Mouse (Mus musculus) heart, embryonic 11.5 days (tissue): ENCODE results near the gene Gm45713. TPM values are rescaled to one million over a fixed set of nuclear protein-coding genes. Genes with fewer than 3 reads are reported as not detected.

Experiments
- ATAC-seq: fragments of 200-750 bp; cut with Nextera tagmentation; replicated peaks from 2 replicates; pipeline ENCODE4 v1.8.0; 2017; ENCODE audit warnings: moderate library complexity; ENCODE audit not compliant: insufficient number of reproducible peaks, low FRiP score, low TSS enrichment
- H3K27ac ChIP-seq: fragments of 300-500 bp; sonication (generic); 2 replicates; pipeline ENCODE4 v1.5.1; 2014; ENCODE audit warnings: mild to moderate bottlenecking, low read depth, low read length
- H3K27me3 ChIP-seq: fragments of 300-500 bp; sonication (generic); 2 replicates; pipeline ENCODE4 v1.6.1; 2014; ENCODE audit warnings: mild to moderate bottlenecking, low read length, mixed read lengths; ENCODE audit not compliant: control insufficient read depth, insufficient read depth
- H3K36me3 ChIP-seq: fragments of 300-500 bp; sonication (generic); 2 replicates; pipeline ENCODE4 v1.6.1; 2014; ENCODE audit warnings: mild to moderate bottlenecking, low read length, moderate library complexity, mixed read lengths; ENCODE audit not compliant: control insufficient read depth, insufficient read depth
- H3K4me1 ChIP-seq: fragments of 300-500 bp; sonication (generic); 2 replicates; pipeline ENCODE4 v1.6.1; 2014; ENCODE audit warnings: low read length; ENCODE audit not compliant: control insufficient read depth, insufficient read depth
- H3K4me2 ChIP-seq: fragments of 300-500 bp; sonication (generic); 2 replicates; pipeline ENCODE4 v1.6.1; 2014; ENCODE audit warnings: mild to moderate bottlenecking, moderate library complexity
- H3K4me3 ChIP-seq: fragments of 300-500 bp; sonication (generic); 2 replicates; pipeline ENCODE4 v1.5.1; 2014; ENCODE audit warnings: low read depth, low read length
- H3K9ac ChIP-seq: fragments of 300-500 bp; sonication (generic); 2 replicates; pipeline ENCODE4 v1.6.1; 2014; ENCODE audit warnings: mild to moderate bottlenecking, low read depth, low read length, moderate library complexity
- H3K9me3 ChIP-seq: fragments of 300-500 bp; sonication (generic); replicated peaks from 2 replicates; pipeline ENCODE4 v1.6.1; 2016; ENCODE audit warnings: low read length; ENCODE audit not compliant: control insufficient read depth
- WGBS: fragments of 180-500 bp; shearing (Covaris S2); extraction: QIAGEN DNeasy Blood & Tissue Kit; methylation state at CpG from one replicate; pipeline ENCODE4 v1.1.7; 2014; ENCODE audit not compliant: insufficient replicate concordance; 5-methylcytosine and 5-hydroxymethylcytosine counted together
- polyA plus RNA-seq: library from polyadenylated mRNA; unstranded; fragments of >200 nt; fragmentation: Nextera tagmentation; extraction: Ambion mirVana; gene quantifications from 2 replicates; pipeline ENCODE4 v1.2.1, GENCODE M21; 2014

Gene Gm45713
- polyA plus RNA-seq, 1 experiment from 2014 or later = 0.21 TPM

GRCm38 (mm10) chr7:45092048-45092447, 44.0 kb downstream of the Gm45713 start, which contains the start of gene Rcn3:
Gene Rcn3, minus strand, starts transcription at chr7:45092221.
- Histone ChIP-seq H3K4me1 (peaks cover 12% of the 10 kb centered on the region; the same call in 1 of the 2 replicates), H3K9me3 (no peaks in the 10 kb centered on the region), H3K36me3 (peaks cover 18% of the 10 kb centered on the region), H3K4me3 (peak within 1 kb of the TSS; percentile 66), H3K9ac (peak within 1 kb of the TSS; percentile 86), H3K27me3 (no peaks in the 10 kb centered on the region), H3K27ac (peak within 1 kb of the TSS; percentile 88), H3K4me2 (peak within 1 kb of the TSS; percentile 86)
- ATAC-seq = peak; percentile 91
- 0% methylated on average over 16 of the region's 16 CpGs for WGBS

- peak overlapping the region; percentile 66 for H3K4me3 ChIP-seq
- no peaks in the 10 kb centered on the region for H3K9me3 ChIP-seq
- peak overlapping the region; percentile 86 for H3K4me2 ChIP-seq
- no peaks in the 10 kb centered on the region for H3K27me3 ChIP-seq
- peaks cover 12% of the 10 kb centered on the region; the same call in 1 of the 2 replicates for H3K4me1 ChIP-seq
- peak overlapping the region; percentile 88 for H3K27ac ChIP-seq
- WGBS = 9% methylated on average over 35 of the region's 35 CpGs
- ATAC-seq = peak; percentile 53
- peak overlapping the region; percentile 86 for H3K9ac ChIP-seq
- H3K36me3 ChIP-seq = peaks cover 25% of the 10 kb centered on the region
These were observed 44.7 kb downstream of the Gm45713 start for GRCm38 (mm10) chr7:45091001-45091990.

GRCm38 (mm10) chr7:45090251-45090977, 45.6 kb downstream of the Gm45713 start:
- Histone ChIP-seq H3K27me3 (no peaks in the 10 kb centered on the region), H3K9ac (peak overlapping the region; percentile 86; the same call in 1 of the 2 replicates), H3K36me3 (peaks cover 32% of the 10 kb centered on the region), H3K9me3 (no peaks in the 10 kb centered on the region), H3K27ac (0 out of 2 replicates have a peak overlapping the region, but pooled peaks have one; percentile 88), H3K4me1 (peaks cover 12% of the 10 kb centered on the region; the same call in 1 of the 2 replicates), H3K4me3 (peak overlapping the region; percentile 66; the same call in 1 of the 2 replicates), H3K4me2 (peak overlapping the region; percentile 86)
- no peak for ATAC-seq
- WGBS = 76% methylated on average over 13 of the region's 13 CpGs

- no peak overlapping the region for H3K4me2 ChIP-seq
- H3K36me3 ChIP-seq = peaks cover 39% of the 10 kb centered on the region
- no peak for ATAC-seq
- no peak overlapping the region for H3K4me3 ChIP-seq
- 85% methylated on average over 17 of the region's 17 CpGs for WGBS
- no peaks in the 10 kb centered on the region for H3K27me3 ChIP-seq
- no peak overlapping the region for H3K27ac ChIP-seq
- H3K4me1 ChIP-seq = peaks cover 12% of the 10 kb centered on the region; the same call in 1 of the 2 replicates
- no peaks in the 10 kb centered on the region for H3K9me3 ChIP-seq
- no peak overlapping the region for H3K9ac ChIP-seq
These were observed 47.4 kb downstream of the Gm45713 start for GRCm38 (mm10) chr7:45088597-45088996.

GRCm38 (mm10) chr7:45086084-45086483, 49.9 kb downstream of the Gm45713 start:
- no peaks in the 10 kb centered on the region; the same call in 1 of the 2 replicates for H3K9me3 ChIP-seq
- no peak overlapping the region for H3K4me2 ChIP-seq
- H3K27me3 ChIP-seq = no peaks in the 10 kb centered on the region
- no peak overlapping the region for H3K4me3 ChIP-seq
- peaks cover 47% of the 10 kb centered on the region for H3K36me3 ChIP-seq
- 73% methylated on average over 4 of the region's 4 CpGs for WGBS
- H3K9ac ChIP-seq = no peak overlapping the region
- H3K4me1 ChIP-seq = peaks cover 7% of the 10 kb centered on the region; the same call in 1 of the 2 replicates
- H3K27ac ChIP-seq = no peak overlapping the region
- no peak for ATAC-seq

GRCm38 (mm10) chr7:45083300-45083890, 52.6 kb downstream of the Gm45713 start:
- no peak for ATAC-seq
- no peaks in the 10 kb centered on the region for H3K27me3 ChIP-seq
- no peaks in the 10 kb centered on the region for H3K4me1 ChIP-seq
- no peak overlapping the region for H3K4me2 ChIP-seq
- H3K4me3 ChIP-seq = no peak overlapping the region
- 76% methylated on average over 22 of the region's 22 CpGs for WGBS
- H3K9ac ChIP-seq = 0 out of 2 replicates have a peak overlapping the region, but pooled peaks have one; percentile 16
- no peak overlapping the region for H3K27ac ChIP-seq
- peaks cover 41% of the 10 kb centered on the region for H3K36me3 ChIP-seq
- no peaks in the 10 kb centered on the region; the same call in 1 of the 2 replicates for H3K9me3 ChIP-seq

- no peaks in the 10 kb centered on the region; the same call in 1 of the 2 replicates for H3K9me3 ChIP-seq
- no peak overlapping the region for H3K4me3 ChIP-seq
- no peaks in the 10 kb centered on the region for H3K4me1 ChIP-seq
- no peak overlapping the region for H3K9ac ChIP-seq
- no peak for ATAC-seq
- H3K27ac ChIP-seq = no peak overlapping the region
- H3K4me2 ChIP-seq = peak overlapping the region; percentile 12; the same call in 1 of the 2 replicates
- H3K27me3 ChIP-seq = no peaks in the 10 kb centered on the region
- 59% methylated on average over 25 of the region's 25 CpGs for WGBS
- peaks cover 37% of the 10 kb centered on the region for H3K36me3 ChIP-seq
These were observed 53.4 kb downstream of the Gm45713 start for GRCm38 (mm10) chr7:45082401-45083299.
